In genomic region chr13:71065568-71065967, GRCm38 (mm10) we compare ENCODE assay signal across 18 mouse cellular contexts.
DNase-seq lines count a peak whose midpoint lies in the region; ATAC-seq lines count a peak whose summit lies in the region.
"Had no signal": no experiment of that assay in that cellular context is flagged by ENCODE, and none has a peak within 500 bp of the region (broad histone marks: within the 10 kb centered on the region; RNA-seq: fewer than 3 reads in every experiment).

No protein-coding gene starts in this region.

- H3K9ac ChIP-seq in midbrain, embryonic 16.5 days (ENCODE audit: low read depth, low read length), result no peak overlapping the region
- no peak overlapping the region for H3K9ac ChIP-seq in midbrain, embryonic 15.5 days
- H3K9ac ChIP-seq: embryonic facial prominence, embryonic 15.5 days; forebrain, embryonic 15.5 days; heart, embryonic 13.5 days had no signal

- peak overlapping the region; percentile 37; the same call in 1 of the 2 replicates for H3K27ac ChIP-seq in midbrain, embryonic 16.5 days (ENCODE audit: low read length)
- H3K27ac ChIP-seq in midbrain, embryonic 15.5 days, result no peak overlapping the region
- H3K27ac ChIP-seq: embryonic facial prominence, embryonic 15.5 days; forebrain, embryonic 15.5 days; heart, embryonic 13.5 days had no signal

- H3K4me1 ChIP-seq in midbrain, embryonic 16.5 days (ENCODE audit: control insufficient read depth, insufficient read depth, low read length), result peaks cover 28% of the 10 kb centered on the region
- peaks cover 20% of the 10 kb centered on the region for H3K4me1 ChIP-seq in midbrain, embryonic 15.5 days
- H3K4me1 ChIP-seq: heart, embryonic 13.5 days had no signal

- no peaks in the 10 kb centered on the region for H3K9me3 ChIP-seq in midbrain, embryonic 16.5 days (replicated peaks; ENCODE audit: control insufficient read depth, low read length, poor library complexity, severe bottlenecking)
- H3K9me3 ChIP-seq in midbrain, embryonic 15.5 days, result no peaks in the 10 kb centered on the region
- H3K9me3 ChIP-seq: embryonic facial prominence, embryonic 15.5 days; forebrain, embryonic 15.5 days; heart, embryonic 13.5 days had no signal

- H3K27me3 ChIP-seq in midbrain, embryonic 16.5 days (ENCODE audit: control insufficient read depth, insufficient read depth, low read depth, low read length), result no peaks in the 10 kb centered on the region
- no peaks in the 10 kb centered on the region for H3K27me3 ChIP-seq in midbrain, embryonic 15.5 days (replicated peaks)
- H3K27me3 ChIP-seq: forebrain, embryonic 15.5 days; heart, embryonic 13.5 days had no signal

- WGBS in midbrain, embryonic 16.5 days, result 92% methylated on average over 1 of the region's 1 CpGs
- 82% methylated on average over 1 of the region's 1 CpGs for WGBS in midbrain, embryonic 15.5 days

- no peak for DNase-seq in frontal cortex, postnatal 25 days (ENCODE audit: low spot score in 2 of 2)
- DNase-seq in brain, adult 2 months (ENCODE audit: low read depth, low spot score), result peak; percentile 81
- DNase-seq in telencephalon, adult 2 months (ENCODE audit: low read depth, low spot score), result peak; percentile 63
- DNase-seq: adrenal gland, postnatal 10 days; cerebellum, adult 18-20 months; cerebellum, adult 9-11 months; cerebellum, postnatal 36 days; gastrocnemius, postnatal 36 days; heart, adult 11 months; heart, postnatal 36 days had no signal

- peak; percentile 92 for ATAC-seq in frontal cortex, adult (ENCODE audit: low TSS enrichment)
- no peak for ATAC-seq in midbrain, embryonic 16.5 days
- no peak for ATAC-seq in midbrain, embryonic 15.5 days (replicated peaks)
- no peak for ATAC-seq in CD4-positive, CD25-positive, alpha-beta regulatory T cell, adult 4 months
- ATAC-seq: forebrain, embryonic 15.5 days had no signal

- no peak overlapping the region for H3K4me3 ChIP-seq in midbrain, embryonic 16.5 days (ENCODE audit: low read depth, low read length)
- H3K4me3 ChIP-seq in midbrain, embryonic 15.5 days, result no peak overlapping the region
- H3K4me3 ChIP-seq: embryonic facial prominence, embryonic 15.5 days; forebrain, embryonic 15.5 days; heart, embryonic 13.5 days had no signal

- H3K36me3 ChIP-seq in midbrain, embryonic 16.5 days (ENCODE audit: control insufficient read depth, insufficient read depth, low read length), result no peaks in the 10 kb centered on the region
- H3K36me3 ChIP-seq in midbrain, embryonic 15.5 days (replicated peaks), result no peaks in the 10 kb centered on the region
- H3K36me3 ChIP-seq: embryonic facial prominence, embryonic 15.5 days; forebrain, embryonic 15.5 days; G1E; heart, embryonic 13.5 days had no signal

- no peak overlapping the region for H3K4me2 ChIP-seq in midbrain, embryonic 16.5 days (ENCODE audit: low read length)
- no peak overlapping the region for H3K4me2 ChIP-seq in midbrain, embryonic 15.5 days
- H3K4me2 ChIP-seq: embryonic facial prominence, embryonic 15.5 days; forebrain, embryonic 15.5 days; heart, embryonic 13.5 days had no signal

Comparison
In these comparisons a context has a peak if more than half of its experiments do, and no peak if none do; other contexts are left out.
1. DNase-seq: peak in brain, adult 2 months (single experiment) and telencephalon, adult 2 months (single experiment); none in frontal cortex, postnatal 25 days (0 of 2).